Mouse (Mus musculus) spleen, adult 2 months (tissue): Measurements from ENCODE around the gene Tmem248. TPM values are rescaled to one million over a fixed set of nuclear protein-coding genes. Genes with fewer than 3 reads are reported as not detected.

Source experiments
- DNase-seq, 2 experiments: peaks; one replicate each; pipeline versions ENCODE4 v3.0.0 to v3.0.0-alpha.2; 2012 to 2021; ENCODE audit warnings: low spot score in 2 of 2, low read depth in 1 of 2
- H3K27ac ChIP-seq: fragments of 200-500 bp; 2 replicates; pipeline ENCODE4 v1.5.1; 2012; ENCODE audit warnings: low read length, inconsistent platforms; ENCODE audit not compliant: insufficient read depth
- H3K27me3 ChIP-seq: fragments of 200-500 bp; 2 replicates; pipeline ENCODE4 v1.6.1; 2012; ENCODE audit warnings: mild to moderate bottlenecking, moderate library complexity, low read length, inconsistent platforms; ENCODE audit not compliant: control insufficient read depth, insufficient read depth
- H3K36me3 ChIP-seq: fragments of 200-500 bp; 2 replicates; pipeline ENCODE4 v1.6.1; 2012; ENCODE audit warnings: mild to moderate bottlenecking, low read length, inconsistent platforms; ENCODE audit not compliant: control insufficient read depth, insufficient read depth
- H3K4me1 ChIP-seq: fragments of 200-500 bp; 2 replicates; pipeline ENCODE4 v1.6.1; 2011; ENCODE audit warnings: inconsistent platforms; ENCODE audit not compliant: control insufficient read depth, insufficient read depth, insufficient read length
- H3K4me3 ChIP-seq: fragments of 200-500 bp; 2 replicates; pipeline ENCODE4 v1.5.1; 2011; ENCODE audit warnings: mild to moderate bottlenecking, inconsistent platforms; ENCODE audit not compliant: insufficient read depth, insufficient read length; ENCODE audit errors: extremely low read depth
- CTCF ChIP-seq: fragments of 200-500 bp; IDR thresholded peaks from 2 replicates; pipeline ENCODE4 v1.5.1; 2011; ENCODE audit warnings: mild to moderate bottlenecking, inconsistent platforms; ENCODE audit not compliant: insufficient read depth, insufficient read length, insufficient replicate concordance; ENCODE audit errors: extremely low read depth
- POLR2A ChIP-seq: fragments of 200-500 bp; IDR thresholded peaks from 2 replicates; pipeline ENCODE4 v1.6.1; 2011; ENCODE audit warnings: low read depth, low read length, inconsistent platforms
- WGBS: fragments of 180-500 bp; shearing (Covaris S2); methylation state at CpG from one replicate; pipeline ENCODE4 v1.1.7; 2018; 5-methylcytosine and 5-hydroxymethylcytosine counted together
- polyA plus RNA-seq: library from polyadenylated mRNA; depleted of rRNA; stranded (reverse); fragments of >200 nt; gene quantifications from 2 replicates; pipeline ENCODE4 v1.2.3, GENCODE M21; 2012

Tmem248 gene
- polyA plus RNA-seq, 1 experiment = 18.6 TPM

DNA sequence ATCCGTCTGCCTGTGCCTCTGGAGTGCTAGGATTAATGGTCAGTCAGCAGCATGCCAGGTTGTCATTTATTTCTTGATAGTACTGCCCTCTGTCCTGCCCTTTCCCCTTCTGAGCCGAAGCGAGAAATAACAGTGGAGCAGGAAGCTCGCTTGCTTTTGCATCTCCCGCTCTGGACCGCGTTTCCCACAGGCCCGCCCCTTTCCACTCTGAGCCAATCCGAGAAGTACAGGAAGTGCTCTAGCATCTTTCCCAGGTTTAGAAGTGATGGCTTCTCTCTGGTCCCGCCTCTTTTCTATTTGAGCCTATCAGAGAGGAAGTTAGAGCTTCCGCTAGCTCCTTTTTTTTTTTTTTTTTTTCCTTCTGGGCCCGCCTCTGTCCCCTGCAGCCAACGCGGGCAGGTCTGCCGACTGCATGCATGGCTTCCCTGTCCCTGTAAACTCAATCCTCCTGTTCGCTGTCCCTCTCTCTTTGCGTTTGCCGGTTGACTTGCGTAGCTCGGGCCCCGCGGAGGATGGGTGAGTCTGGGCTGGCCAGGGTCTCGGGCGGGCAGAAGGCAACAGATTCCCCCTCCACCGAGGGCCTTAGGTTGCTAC lies 39.9 kb downstream of the Tmem248 start:
- WGBS = under 1% methylated on average over 25 of the region's 25 CpGs

DNA sequence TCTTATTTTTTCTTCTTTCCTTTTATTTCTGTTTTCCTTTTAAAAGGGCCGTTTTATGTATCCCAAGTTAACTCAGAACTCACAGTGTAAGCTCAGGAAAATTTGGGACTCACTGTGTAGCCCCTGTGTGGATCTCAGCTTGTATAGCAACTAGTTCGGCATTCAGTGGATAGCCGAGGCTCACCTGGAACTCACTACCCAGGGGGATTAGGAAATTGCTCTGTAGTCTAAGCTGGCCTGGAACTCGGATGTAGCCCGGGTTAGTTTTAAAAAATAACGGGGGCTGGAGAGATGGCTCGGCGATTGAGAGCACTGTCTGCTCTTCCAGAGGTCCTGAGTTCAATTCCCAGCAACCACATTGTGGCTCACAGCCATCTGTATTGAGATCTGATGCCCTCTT lies 40.4 kb downstream of the Tmem248 start:
- TF ChIP-seq CTCF (no peak), POLR2A (no peak)
- 4% methylated on average over 8 of the region's 8 CpGs for WGBS
- Histone ChIP-seq H3K27ac (no peak overlapping the region), H3K27me3 (no peaks in the 10 kb centered on the region), H3K4me1 (peaks cover 2% of the 10 kb centered on the region; the same call in 1 of the 2 replicates), H3K4me3 (peak overlapping the region; percentile 86; the same call in 1 of the 2 replicates), H3K36me3 (peaks cover 10% of the 10 kb centered on the region)
- DNase-seq = no peak

More for the DNA sequence above, 39.9 kb downstream of the Tmem248 start:
- Histone ChIP-seq H3K36me3 (peaks cover 15% of the 10 kb centered on the region), H3K27me3 (no peaks in the 10 kb centered on the region), H3K27ac (peak overlapping the region; percentile 74), H3K4me3 (peak overlapping the region; percentile 86), H3K4me1 (peaks cover 2% of the 10 kb centered on the region; the same call in 1 of the 2 replicates)
- DNase-seq = peak; percentile 93 to 96
- TF ChIP-seq CTCF (no peak), POLR2A (peak; percentile 11; the same call in 1 of the 2 replicates)

DNA sequence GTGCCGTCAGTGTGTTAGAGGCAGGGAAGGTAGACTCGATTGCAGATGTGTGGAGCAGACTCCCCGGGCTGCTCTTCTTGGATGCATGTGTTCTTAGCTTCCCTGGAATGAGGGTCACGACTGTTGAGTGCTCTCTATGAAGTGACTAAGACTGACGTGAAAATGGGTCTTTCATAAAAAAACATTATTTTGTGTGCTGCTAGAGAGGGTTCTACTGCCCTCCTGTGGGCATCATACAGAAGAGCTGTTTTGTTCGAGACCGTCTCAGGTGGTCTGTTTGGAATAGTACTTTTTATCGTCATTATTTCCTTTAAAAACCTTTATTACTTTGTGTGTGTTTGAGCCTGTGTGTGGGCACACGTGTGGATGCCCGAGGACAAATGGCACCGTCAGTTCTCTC lies 46.6 kb downstream of the Tmem248 start:
- DNase-seq = no peak
- Histone ChIP-seq H3K4me3 (no peak overlapping the region), H3K36me3 (peaks cover 13% of the 10 kb centered on the region), H3K27me3 (no peaks in the 10 kb centered on the region), H3K27ac (no peak overlapping the region), H3K4me1 (no peaks in the 10 kb centered on the region)
- no peak for TF ChIP-seq POLR2A
- TF ChIP-seq CTCF = no peak
- 79% methylated on average over 11 of the region's 11 CpGs for WGBS

DNA sequence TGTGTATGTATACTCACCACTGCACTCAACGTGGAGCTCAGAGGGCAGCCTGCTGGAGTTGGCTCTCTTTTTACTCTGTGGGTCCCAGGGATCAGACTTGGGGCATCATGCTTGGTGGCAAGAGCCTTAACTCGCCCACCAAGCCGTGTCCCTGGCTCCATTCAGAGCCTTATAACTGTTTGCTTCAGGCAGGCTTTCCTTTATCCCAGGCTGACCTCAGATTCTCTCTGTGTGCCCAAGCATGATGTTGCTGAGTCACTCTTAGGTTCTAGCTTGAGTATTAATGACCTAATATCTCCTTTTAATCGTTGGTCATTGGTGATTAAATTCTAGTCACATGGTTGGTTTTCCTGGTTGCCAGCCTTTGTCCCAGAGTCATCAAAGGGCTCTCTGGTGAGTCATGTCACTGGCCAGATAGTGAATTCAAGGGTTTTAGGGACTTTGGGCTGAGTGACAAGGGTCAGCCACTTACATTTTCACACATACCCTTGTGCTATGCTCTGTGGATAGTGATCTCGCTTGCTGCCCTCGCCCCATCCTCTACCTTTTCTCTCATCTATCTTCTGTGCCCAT lies 47.6 kb downstream of the Tmem248 start:
- Histone ChIP-seq H3K4me3 (no peak overlapping the region), H3K27ac (no peak overlapping the region), H3K4me1 (no peaks in the 10 kb centered on the region), H3K27me3 (no peaks in the 10 kb centered on the region), H3K36me3 (peaks cover 18% of the 10 kb centered on the region)
- TF ChIP-seq CTCF (no peak), POLR2A (no peak)
- no peak for DNase-seq
- WGBS = 89% methylated on average over 6 of the region's 6 CpGs

DNA sequence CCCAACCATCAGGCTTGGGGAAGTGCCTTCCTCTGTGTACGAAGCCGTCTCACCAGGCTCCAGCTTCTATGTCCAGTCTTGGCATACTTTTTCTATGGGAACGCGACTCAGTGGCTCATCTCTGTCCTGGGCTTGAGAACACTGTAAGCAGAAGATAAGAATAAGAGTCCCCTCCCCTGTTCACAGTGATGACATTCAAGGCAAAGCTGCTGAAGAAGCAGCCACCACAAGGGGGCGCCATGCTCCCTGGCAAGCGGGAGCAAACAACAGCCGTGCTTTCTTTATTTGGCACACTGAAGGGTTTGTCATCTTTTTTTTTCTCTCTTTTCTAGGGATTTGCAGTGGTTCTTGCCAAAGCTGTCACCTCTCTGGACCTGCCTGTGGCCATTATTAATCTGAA lies 49.8 kb downstream of the Tmem248 start:
- H3K27ac ChIP-seq = no peak overlapping the region
- DNase-seq = no peak
- 86% methylated on average over 7 of the region's 7 CpGs for WGBS
- peaks cover 25% of the 10 kb centered on the region for H3K36me3 ChIP-seq
- H3K4me1 ChIP-seq = no peaks in the 10 kb centered on the region
- no peak for TF ChIP-seq POLR2A
- peak; percentile 46; the same call in 1 of the 2 replicates for TF ChIP-seq CTCF
- H3K27me3 ChIP-seq = no peaks in the 10 kb centered on the region
- H3K4me3 ChIP-seq = no peak overlapping the region

DNA sequence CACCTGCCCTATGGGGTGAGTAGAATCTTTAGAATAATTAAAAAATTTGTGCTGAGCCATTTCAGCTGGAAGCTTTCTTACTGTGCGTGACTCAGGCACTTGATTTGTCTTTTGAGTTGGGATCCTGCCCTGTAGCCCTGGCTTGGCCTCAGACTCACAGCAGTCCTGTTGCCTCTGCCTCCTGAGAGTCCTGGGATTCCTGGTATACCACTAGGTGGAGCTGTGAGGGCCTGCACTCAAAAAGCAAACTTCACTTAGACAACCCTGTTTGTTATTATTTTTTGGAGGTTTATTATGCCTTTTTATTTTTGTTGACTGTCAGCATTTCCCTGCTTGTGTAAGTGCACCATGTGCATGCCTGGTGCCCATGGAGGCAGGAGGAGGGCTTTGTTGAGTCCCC lies 50.4 kb downstream of the Tmem248 start:
- Histone ChIP-seq H3K4me1 (no peaks in the 10 kb centered on the region), H3K27me3 (no peaks in the 10 kb centered on the region), H3K4me3 (no peak overlapping the region), H3K27ac (no peak overlapping the region), H3K36me3 (peaks cover 25% of the 10 kb centered on the region)
- no peak for DNase-seq
- TF ChIP-seq CTCF = peak; percentile 31; the same call in 1 of the 2 replicates
- no peak for TF ChIP-seq POLR2A
- WGBS = 92% methylated on average over 1 of the region's 1 CpGs

DNA sequence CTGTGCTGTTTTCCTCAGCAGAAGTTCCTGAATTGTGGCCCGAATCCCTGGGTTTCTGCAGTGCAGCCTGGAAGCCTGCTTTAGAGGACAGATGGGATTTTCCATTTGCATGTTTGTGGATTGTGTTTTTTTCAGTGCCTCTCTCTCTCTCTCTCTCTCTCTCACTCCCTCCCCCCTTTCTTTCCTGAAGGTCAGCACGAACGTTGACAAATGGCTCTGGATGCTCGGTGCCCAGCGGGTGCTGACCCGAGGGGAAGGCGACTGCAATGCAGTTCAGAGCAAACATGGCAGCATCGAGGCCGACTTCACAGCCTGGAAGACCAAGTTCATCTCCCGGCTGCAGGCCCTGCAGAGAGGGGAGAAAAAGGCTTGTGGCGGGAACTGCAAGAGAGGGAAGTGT lies 52.1 kb downstream of the Tmem248 start:
- H3K36me3 ChIP-seq = peaks cover 23% of the 10 kb centered on the region
- H3K27me3 ChIP-seq = no peaks in the 10 kb centered on the region
- no peaks in the 10 kb centered on the region for H3K4me1 ChIP-seq
- H3K27ac ChIP-seq = no peak overlapping the region
- no peak for DNase-seq
- H3K4me3 ChIP-seq = no peak overlapping the region
- no peak for TF ChIP-seq POLR2A
- no peak for TF ChIP-seq CTCF
- 87% methylated on average over 11 of the region's 11 CpGs for WGBS
